Mouse (Mus musculus) G1E-ER4 (cell line): ENCODE results near the gene Banp. TPM values are rescaled to one million over a fixed set of nuclear protein-coding genes. Genes with fewer than 3 reads are reported as not detected.

Experiments used
- GATA1 ChIP-seq: IDR thresholded peaks from one replicate; pipeline ENCODE4 v1.8.0; 2012; ENCODE audit warnings: low read length, inconsistent platforms
- polyA plus RNA-seq: library from polyadenylated mRNA; stranded (reverse); fragments of >175 nt; gene quantifications from 2 replicates; pipeline ENCODE4 v1.2.3, GENCODE M21; 2012

Banp gene
- polyA plus RNA-seq, 1 experiment: 83.4 TPM

GRCm38 (mm10) chr8:122011066-122011588 is 61.6 kb downstream of the Banp start:
- TF ChIP-seq GATA1: no peak

GRCm38 (mm10) chr8:122014606-122015005 is 65.1 kb downstream of the Banp start:
- no peak for TF ChIP-seq GATA1

GRCm38 (mm10) chr8:122018046-122018831 is 68.7 kb downstream of the Banp start:
- no peak for TF ChIP-seq GATA1

GRCm38 (mm10) chr8:122019162-122019561 is 69.6 kb downstream of the Banp start:
- no peak for TF ChIP-seq GATA1

- no peak for TF ChIP-seq GATA1
Measured at GRCm38 (mm10) chr8:122020050-122020771, 70.7 kb downstream of the Banp start.

- no peak for TF ChIP-seq GATA1
Measured at GRCm38 (mm10) chr8:122021725-122022124, 72.2 kb downstream of the Banp start.

- TF ChIP-seq GATA1: no peak
Measured at GRCm38 (mm10) chr8:122022274-122022673, 72.7 kb downstream of the Banp start.

GRCm38 (mm10) chr8:122022705-122023104 is 73.2 kb downstream of the Banp start:
- TF ChIP-seq GATA1: no peak

- no peak for TF ChIP-seq GATA1
Measured at GRCm38 (mm10) chr8:122025546-122025945, 76.0 kb downstream of the Banp start.

GRCm38 (mm10) chr8:122028116-122028515 is 78.6 kb downstream of the Banp start:
- no peak for TF ChIP-seq GATA1

- TF ChIP-seq GATA1: no peak
Measured at GRCm38 (mm10) chr8:122030965-122031364, 81.4 kb downstream of the Banp start.

GRCm38 (mm10) chr8:122032741-122033140 is 83.2 kb downstream of the Banp start:
- TF ChIP-seq GATA1: no peak

- TF ChIP-seq GATA1: no peak
Measured at GRCm38 (mm10) chr8:122035543-122035942, 86.0 kb downstream of the Banp start.

- no peak for TF ChIP-seq GATA1
Measured at GRCm38 (mm10) chr8:122036325-122036724, 86.8 kb downstream of the Banp start.

GRCm38 (mm10) chr8:122037279-122037678 is 87.7 kb downstream of the Banp start:
- TF ChIP-seq GATA1: no peak

- TF ChIP-seq GATA1: no peak
Measured at GRCm38 (mm10) chr8:122038076-122038475, 88.5 kb downstream of the Banp start.

- TF ChIP-seq GATA1: no peak
Measured at GRCm38 (mm10) chr8:122039452-122039851, 89.9 kb downstream of the Banp start.
